Mouse (Mus musculus) heart, postnatal 0 days (tissue): Measurements from ENCODE around the gene Rcor3. TPM values are rescaled to one million over a fixed set of nuclear protein-coding genes. Genes with fewer than 3 reads are reported as not detected.
A peak's percentile ranks its signal among the peaks of the same experiment; 100 is the strongest.

Experiments used
- ATAC-seq: fragments of 200-750 bp; cut with Nextera tagmentation; 2 replicates; pipeline ENCODE4 v1.8.0; 2017; ENCODE audit warnings: low read depth, moderate number of reproducible peaks, moderate library complexity; ENCODE audit not compliant: insufficient read depth
- DNase-seq: peaks from one replicate; pipeline ENCODE4 v3.0.0-alpha.2; 2016; ENCODE audit warnings: low spot score
- H3K27ac ChIP-seq: fragments of 300-500 bp; sonication (generic); 2 replicates; pipeline ENCODE4 v1.5.1; 2014; ENCODE audit warnings: low read depth, mild to moderate bottlenecking
- H3K27me3 ChIP-seq: fragments of 300-500 bp; sonication (generic); 2 replicates; pipeline ENCODE4 v1.6.1; 2014; ENCODE audit warnings: low read length, mixed read lengths; ENCODE audit not compliant: control insufficient read depth, insufficient read depth
- H3K36me3 ChIP-seq: fragments of 300-500 bp; sonication (generic); replicated peaks from 2 replicates; pipeline ENCODE4 v1.6.1; 2014; ENCODE audit warnings: low read length, mixed read lengths; ENCODE audit not compliant: control insufficient read depth, insufficient read depth
- H3K4me1 ChIP-seq: fragments of 300-500 bp; sonication (generic); 2 replicates; pipeline ENCODE4 v1.6.1; 2014; ENCODE audit warnings: antibody characterized with exemption; ENCODE audit not compliant: control insufficient read depth, insufficient read depth
- H3K4me2 ChIP-seq: fragments of 300-500 bp; sonication (generic); 2 replicates; pipeline ENCODE4 v1.6.1; 2014; ENCODE audit warnings: low read depth, mild to moderate bottlenecking, low read length, moderate library complexity
- H3K4me3 ChIP-seq: fragments of 300-500 bp; sonication (generic); 2 replicates; pipeline ENCODE4 v1.5.1; 2014; ENCODE audit warnings: low read depth, low read length
- H3K9ac ChIP-seq: fragments of 300-500 bp; sonication (generic); replicated peaks from 2 replicates; pipeline ENCODE4 v1.6.1; 2014; ENCODE audit warnings: low read depth, low read length, mixed read lengths
- H3K9me3 ChIP-seq: fragments of 300-500 bp; sonication (generic); replicated peaks from 2 replicates; pipeline ENCODE4 v1.6.1; 2016; ENCODE audit warnings: low read length; ENCODE audit not compliant: control insufficient read depth
- CTCF ChIP-seq: IDR thresholded peaks from 2 replicates; pipeline ENCODE4 v1.5.1; 2016; ENCODE audit warnings: antibody characterized with exemption, control low read depth, low read depth
- EP300 ChIP-seq: IDR thresholded peaks from 2 replicates; pipeline ENCODE4 v1.6.1; 2016; ENCODE audit warnings: antibody characterized with exemption, low read depth
- WGBS: fragments of 180-500 bp; shearing (Covaris S2); extraction: QIAGEN DNeasy Blood & Tissue Kit; methylation state at CpG from one replicate; pipeline ENCODE4 v1.1.7; 2014; 5-methylcytosine and 5-hydroxymethylcytosine counted together
- polyA plus RNA-seq: library from polyadenylated mRNA; unstranded; fragments of >200 nt; fragmentation: Nextera tagmentation; extraction: Ambion mirVana; gene quantifications from 2 replicates; pipeline ENCODE4 v1.2.1, GENCODE M21; 2015
- total RNA-seq: library from RNA; depleted of rRNA; stranded (reverse); fragments of >200 nt; gene quantifications from 2 replicates; pipeline ENCODE4 v1.2.3, GENCODE M21; 2014; ENCODE audit warnings: low replicate concordance; rRNA removed

Gene Rcor3
- total and polyA plus RNA-seq, 2 experiments from 2014 or later, result 19.8 to 35.7 TPM

DNA sequence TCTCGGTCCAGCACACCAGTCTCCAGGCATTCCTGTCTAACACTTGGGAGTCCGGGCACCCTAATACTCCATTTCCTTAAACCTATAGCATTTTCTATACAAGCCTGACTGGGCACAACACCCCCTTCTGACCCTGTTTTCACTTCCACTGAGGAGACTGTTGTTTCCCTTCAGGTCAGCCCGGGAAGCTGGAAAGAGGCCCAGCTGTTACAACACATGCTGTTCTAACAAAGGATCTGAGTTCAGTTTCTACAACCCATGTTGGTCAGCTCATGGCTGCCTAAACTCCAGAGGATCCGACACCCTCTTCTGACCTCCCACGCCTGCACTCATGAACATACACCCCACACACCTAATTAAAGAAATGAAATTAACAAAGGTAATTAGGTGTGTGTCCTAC is 84.9 kb downstream of the Rcor3 start:
- WGBS, result 81% methylated on average over 5 of the region's 5 CpGs
- no peaks in the 10 kb centered on the region for H3K9me3 ChIP-seq
- H3K4me1 ChIP-seq, result no peaks in the 10 kb centered on the region
- H3K36me3 ChIP-seq, result peaks cover 34% of the 10 kb centered on the region
- H3K4me2 ChIP-seq, result no peak overlapping the region
- no peak overlapping the region for H3K9ac ChIP-seq
- H3K4me3 ChIP-seq, result no peak overlapping the region
- ATAC-seq (no peak), DNase-seq (no peak)
- no peaks in the 10 kb centered on the region for H3K27me3 ChIP-seq
- no peak for TF ChIP-seq EP300
- no peak for TF ChIP-seq CTCF
- 0 out of 2 replicates have a peak overlapping the region, but pooled peaks have one; percentile 28 for H3K27ac ChIP-seq

DNA sequence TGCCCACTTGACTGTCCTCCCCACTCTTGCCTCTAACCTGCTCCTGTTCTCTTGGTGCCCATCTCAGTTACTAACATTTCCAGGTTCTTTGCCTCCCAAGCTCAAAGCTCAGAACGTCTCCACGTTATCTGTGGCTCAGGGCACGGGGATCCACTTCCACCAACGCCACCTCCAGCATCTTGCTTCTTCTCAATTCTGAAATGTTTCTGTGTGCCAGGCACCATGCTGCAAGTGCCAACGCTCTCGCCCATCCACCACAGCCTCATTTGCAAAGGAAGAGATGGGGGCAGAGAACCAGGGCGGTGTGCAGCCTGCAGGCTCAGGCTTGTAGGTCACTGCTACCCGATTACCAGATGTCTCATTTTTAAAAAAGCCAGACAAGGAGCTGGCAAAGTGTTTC is 85.4 kb downstream of the Rcor3 start:
- Histone ChIP-seq H3K36me3 (peaks cover 30% of the 10 kb centered on the region), H3K27ac (no peak overlapping the region), H3K9me3 (no peaks in the 10 kb centered on the region), H3K4me2 (no peak overlapping the region), H3K4me3 (no peak overlapping the region), H3K4me1 (no peaks in the 10 kb centered on the region), H3K9ac (no peak overlapping the region), H3K27me3 (no peaks in the 10 kb centered on the region)
- 92% methylated on average over 8 of the region's 8 CpGs for WGBS
- ATAC-seq (no peak), DNase-seq (no peak)
- no peak for TF ChIP-seq CTCF
- no peak for TF ChIP-seq EP300

Other genes starting within 250 kb of the Rcor3 start
- gene Slc30a1, start 231.3 kb downstream of the Rcor3 start, total RNA-seq, result 18.2 and 20.0 TPM in 2 replicates
- 2.6 and 3.6 TPM in 2 replicates for gene Slc30a1, start 231.3 kb downstream of the Rcor3 start, polyA plus RNA-seq
- gene Rd3, start 160.7 kb downstream of the Rcor3 start, total RNA-seq, result 0.34 and 2.4 TPM in 2 replicates
- 5.9 and 8.0 TPM in 2 replicates for gene Rd3, start 160.7 kb downstream of the Rcor3 start, polyA plus RNA-seq
- 5.7 and 51.1 TPM in 2 replicates for gene Traf5, start 45.5 kb downstream of the Rcor3 start, total RNA-seq
- 13.7 and 14.7 TPM in 2 replicates for gene Traf5, start 45.5 kb downstream of the Rcor3 start, polyA plus RNA-seq
- 0.19 and 0.31 TPM in 2 replicates for gene Kcnh1, start 52.7 kb upstream of the Rcor3 start, total RNA-seq
- gene Kcnh1, start 52.7 kb upstream of the Rcor3 start, polyA plus RNA-seq, result 0.10 TPM in 2 replicates